23 mouse cellular contexts compared by ENCODE assay signal in the genomic region with DNA sequence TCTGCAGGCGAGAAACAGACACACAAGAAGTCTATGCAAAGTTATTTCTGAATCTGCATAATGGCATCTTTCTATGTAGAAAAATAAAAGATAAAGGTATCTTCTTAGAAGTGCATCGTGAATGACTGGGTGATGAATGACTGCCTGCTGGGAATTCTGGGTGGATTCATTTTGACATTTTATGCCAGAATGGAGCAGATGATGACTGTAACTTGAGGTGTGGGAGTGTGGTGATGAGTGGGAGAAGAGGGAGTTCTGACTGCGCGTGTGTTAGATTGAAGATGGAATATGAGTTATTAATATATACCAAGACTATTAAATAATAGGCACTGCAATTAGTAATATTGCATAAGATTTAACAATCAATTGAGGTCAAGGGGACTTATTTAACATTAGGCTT.
"Had no signal": no experiment of that assay in that cellular context is flagged by ENCODE, and none has a peak within 500 bp of the region (broad histone marks: within the 10 kb centered on the region; RNA-seq: fewer than 3 reads in every experiment).

No protein-coding gene starts in this region.

- H3K36me3 ChIP-seq: intestine, embryonic 15.5 days; kidney, embryonic 15.5 days; limb, embryonic 10.5 days; limb, embryonic 13.5 days; liver, embryonic 12.5 days; liver, embryonic 15.5 days; lung, embryonic 15.5 days; stomach, embryonic 15.5 days had no signal

- H3K9ac ChIP-seq: intestine, embryonic 15.5 days; kidney, embryonic 15.5 days; limb, embryonic 13.5 days; liver, embryonic 12.5 days; liver, embryonic 15.5 days; lung, embryonic 15.5 days; stomach, embryonic 15.5 days had no signal

- DNase-seq: kidney, adult 11 months; kidney, adult 8-10 months; kidney, postnatal 10 days; kidney, postnatal 36 days; layer of hippocampus, postnatal 36 days; liver; lung, adult 18-20 months; lung, postnatal 10 days; lung, postnatal 36 days; midbrain, embryonic 14.5 days; right cerebral cortex, postnatal 14 days; spleen, adult 18-20 months; thymus, adult 18-20 months; thymus, postnatal 36 days had no signal

- H3K27ac ChIP-seq: intestine, embryonic 15.5 days; kidney, embryonic 15.5 days; limb, embryonic 10.5 days; limb, embryonic 13.5 days; liver, embryonic 12.5 days; liver, embryonic 15.5 days; lung, embryonic 15.5 days; stomach, embryonic 15.5 days had no signal

- H3K9me3 ChIP-seq: intestine, embryonic 15.5 days; kidney, embryonic 15.5 days; limb, embryonic 10.5 days; limb, embryonic 13.5 days; liver, embryonic 12.5 days; liver, embryonic 15.5 days; lung, embryonic 15.5 days; stomach, embryonic 15.5 days had no signal

- H3K4me1 ChIP-seq: intestine, embryonic 15.5 days; kidney, embryonic 15.5 days; limb, embryonic 10.5 days; limb, embryonic 13.5 days; liver, embryonic 12.5 days; liver, embryonic 15.5 days; lung, embryonic 15.5 days; stomach, embryonic 15.5 days had no signal

- H3K4me3 ChIP-seq: intestine, embryonic 15.5 days; kidney, embryonic 15.5 days; limb, embryonic 10.5 days; limb, embryonic 13.5 days; liver, embryonic 12.5 days; liver, embryonic 15.5 days; lung, embryonic 15.5 days; stomach, embryonic 15.5 days had no signal

- ATAC-seq: intestine, embryonic 15.5 days; liver, embryonic 12.5 days had no signal

- H3K27me3 ChIP-seq: intestine, embryonic 15.5 days; kidney, embryonic 15.5 days; limb, embryonic 13.5 days; liver, embryonic 12.5 days; liver, embryonic 15.5 days; lung, embryonic 15.5 days; stomach, embryonic 15.5 days had no signal

- H3K4me2 ChIP-seq: intestine, embryonic 15.5 days; kidney, embryonic 15.5 days; limb, embryonic 13.5 days; liver, embryonic 12.5 days; liver, embryonic 15.5 days; lung, embryonic 15.5 days; midbrain, embryonic 11.5 days; stomach, embryonic 15.5 days had no signal
